In the genomic region with DNA sequence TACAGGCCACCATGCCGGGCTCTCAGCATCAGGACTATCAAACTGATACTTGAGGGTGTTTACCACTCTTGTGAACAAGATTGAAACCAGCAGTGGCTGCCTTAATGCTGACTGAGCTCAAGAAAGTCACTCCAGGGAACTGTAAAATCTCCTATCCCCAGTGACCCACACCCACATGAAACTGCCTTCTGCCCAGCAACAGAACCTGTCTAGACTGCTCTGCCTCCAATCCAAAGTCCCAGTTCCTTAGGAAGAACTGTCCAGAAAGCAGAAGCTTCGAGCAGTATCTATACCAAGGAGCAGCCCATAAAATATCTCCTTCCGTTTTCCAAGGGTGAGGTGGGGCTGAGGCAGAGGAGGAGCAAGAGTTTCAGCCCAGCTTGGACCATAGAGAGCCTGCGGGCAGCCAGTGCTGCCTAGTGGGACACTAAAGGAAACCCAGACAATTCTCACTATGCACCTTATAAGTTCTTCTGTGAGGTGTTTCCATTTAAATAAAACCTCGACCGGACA, we compare ENCODE assay signal across 8 mouse cellular contexts. TPM values are rescaled to one million over a fixed set of nuclear protein-coding genes. Genes with fewer than 3 reads are reported as not detected.
A peak's percentile ranks its signal among the peaks of the same experiment; 100 is the strongest.
DNase-seq lines count a peak whose midpoint lies in the region; ATAC-seq and TF ChIP-seq lines count a peak whose summit lies in the region.
"Not testable (repeated sequence)": the region's sequence is repeated elsewhere in the genome, so short reads cannot be mapped to it uniquely, and the experiment has no call there.

No protein-coding gene starts in this region.

- in situ Hi-C loops in CH12.LX (cut with MboI; ENCODE audit: low pct_ligation_motif_present, low pct_unique_long_range_greater_than_20kb, low sequenced_read_pairs), result not testable (repeated sequence)

- H3K4me1 ChIP-seq in CH12.LX (ENCODE audit: control insufficient read depth in 1 of 2, insufficient read depth in 2 of 2), result peaks cover 4 to 32% of the 10 kb centered on the region in 2 experiments
- H3K4me1 ChIP-seq in cortical plate, adult 2 months (ENCODE audit: control insufficient read depth, insufficient read depth, low read length); stomach, postnatal 0 days (replicated peaks; ENCODE audit: control insufficient read depth, insufficient read depth): not testable (repeated sequence)
- H3K4me1 ChIP-seq in hindbrain, embryonic 12.5 days, result peaks cover 13% of the 10 kb centered on the region

- H3K36me3 ChIP-seq in CH12.LX (replicated peaks in 1 of 2; ENCODE audit: control insufficient read depth in 1 of 2, insufficient read depth in 1 of 2, low read length in 1 of 2), result peaks cover 14 to 28% of the 10 kb centered on the region in 2 experiments
- peaks cover 11% of the 10 kb centered on the region for H3K36me3 ChIP-seq in hindbrain, embryonic 12.5 days
- H3K36me3 ChIP-seq in stomach, postnatal 0 days (ENCODE audit: control insufficient read depth, insufficient read depth, low read length), result not testable (repeated sequence)

- peak; percentile 6 for DNase-seq in CH12.LX (ENCODE audit: extremely low read depth)
- DNase-seq in gastrocnemius, adult 18-20 months (ENCODE audit: low spot score), result peak; percentile 20
- peak; percentile 56 for DNase-seq in kidney, postnatal 14 days
- peak; percentile 41 to 42 for DNase-seq in lung, adult 18-20 months
- peak; percentile 51 to 58 for DNase-seq in monocyte, adult 2 months (ENCODE audit: low read depth in 1 of 2, low spot score in 2 of 2)
- not testable (repeated sequence) for DNase-seq in stomach, postnatal 0 days (ENCODE audit: low spot score)

- H3K27me3 ChIP-seq in CH12.LX (replicated peaks); hindbrain, embryonic 12.5 days; stomach, postnatal 0 days (ENCODE audit: control insufficient read depth, insufficient read depth, low read length): not testable (repeated sequence)

- peak overlapping the region; percentile 59 to 81 (median 64) for H3K4me3 ChIP-seq in CH12.LX (replicated peaks in 1 of 3; ENCODE audit: low read depth in 2 of 3, low read length in 2 of 3, poor library complexity in 1 of 3)
- H3K4me3 ChIP-seq in cortical plate, adult 2 months (ENCODE audit: insufficient read depth, low read length), result peak overlapping the region; percentile 83; the same call in 1 of the 2 replicates
- peak overlapping the region; percentile 57 for H3K4me3 ChIP-seq in hindbrain, embryonic 12.5 days
- H3K4me3 ChIP-seq in stomach, postnatal 0 days (ENCODE audit: low read depth, low read length), result peak overlapping the region; percentile 74

- not testable (repeated sequence) for H3K9me3 ChIP-seq in CH12.LX (replicated peaks; ENCODE audit: low read length); hindbrain, embryonic 12.5 days (replicated peaks); stomach, postnatal 0 days (ENCODE audit: control insufficient read depth, low read length)

- not testable (repeated sequence) for TF ChIP-seq POLR2A in CH12.LX (IDR thresholded peaks at IDR 0.05; ENCODE audit: low read depth, low read length); cortical plate, adult 2 months (IDR thresholded peaks at IDR 0.05; ENCODE audit: extremely low read depth, insufficient read depth, low read length)

- TF ChIP-seq RAD21 in CH12.LX (IDR thresholded peaks at IDR 0.05; ENCODE audit: low read depth, low read length), result not testable (repeated sequence)

- 19% methylated on average over 6 of the region's 6 CpGs for WGBS in hindbrain, embryonic 12.5 days
- 9% methylated on average over 4 of the region's 6 CpGs for WGBS in stomach, postnatal 0 days

- H3K9ac ChIP-seq in CH12.LX (ENCODE audit: insufficient read depth, low read depth), result peak overlapping the region; percentile 65
- peak overlapping the region; percentile 78 for H3K9ac ChIP-seq in hindbrain, embryonic 12.5 days
- peak overlapping the region; percentile 78 for H3K9ac ChIP-seq in stomach, postnatal 0 days (ENCODE audit: low read length)

- peak overlapping the region; percentile 91 for H3K4me2 ChIP-seq in CH12.LX (ENCODE audit: insufficient read depth, low read depth, poor library complexity, severe bottlenecking)
- H3K4me2 ChIP-seq in hindbrain, embryonic 12.5 days (replicated peaks), result peak overlapping the region; percentile 70
- peak overlapping the region; percentile 68 for H3K4me2 ChIP-seq in stomach, postnatal 0 days (replicated peaks; ENCODE audit: low read depth)

- dilution Hi-C loops in CH12.LX (cut with MboI; ENCODE audit: extremely low pct_ligation_motif_present, extremely low pct_unique_long_range_greater_than_20kb, low sequenced_read_pairs), result not testable (repeated sequence)

- ATAC-seq in hindbrain, embryonic 12.5 days (ENCODE audit: low FRiP score), result peak; percentile 86
- peak; percentile 71 for ATAC-seq in stomach, postnatal 0 days (ENCODE audit: low FRiP score, low TSS enrichment)

- not testable (repeated sequence) for TF ChIP-seq EP300 in CH12.LX (IDR thresholded peaks at IDR 0.05; ENCODE audit: low read length); stomach, postnatal 0 days (optimal IDR thresholded peaks at IDR 0.05)

- not testable (repeated sequence) for H3K27ac ChIP-seq in CH12.LX (ENCODE audit: insufficient read depth, low read depth); cortical plate, adult 2 months (ENCODE audit: insufficient read depth, low read length); hindbrain, embryonic 12.5 days
- peak overlapping the region; percentile 89 for H3K27ac ChIP-seq in stomach, postnatal 0 days (replicated peaks)

- not testable (repeated sequence) for TF ChIP-seq CTCF in CH12.LX (conservative IDR thresholded peaks at IDR 0.05 in 1 of 2, IDR thresholded peaks at IDR 0.05 in 1 of 2; ENCODE audit: low read depth in 2 of 2, low read length in 2 of 2); cortical plate, adult 2 months (IDR thresholded peaks at IDR 0.05; ENCODE audit: extremely low read depth, insufficient read depth, low read length); stomach, postnatal 0 days (IDR thresholded peaks at IDR 0.05; ENCODE audit: low read depth)

- H3K79me2 ChIP-seq in CH12.LX (replicated peaks; ENCODE audit: control insufficient read depth, extremely low read depth, insufficient read depth, poor library complexity, severe bottlenecking), result not testable (repeated sequence)

RNA-seq across cellular contexts. Expression of a gene that starts 0.6 kb away (rescaled TPM):
- total RNA-seq in CH12.LX (2012; rRNA removed) (28.9 and 44.9 TPM in 2 replicates), CH12.LX (2014; rRNA removed) (13.4 and 13.6 TPM in 2 replicates)
- 22.9 and 25.6 TPM in 2 replicates for polyA plus RNA-seq in CH12.LX (2012; ENCODE audit: insufficient read length, low read depth)
- polyA plus RNA-seq in cortical plate, adult 2 months (2012; rRNA removed), result 12.7 and 12.8 TPM in 2 replicates
- 10 to 100 TPM; 59.8 to 66.3 TPM for total RNA-seq in gastrocnemius, adult 18-20 months (2021)
- polyA plus RNA-seq in hindbrain, embryonic 12.5 days (2016; fragmentation: Nextera tagmentation; extraction: Ambion mirVana), result 62.3 and 62.4 TPM in 2 replicates
- polyA plus RNA-seq in stomach, postnatal 0 days (2015; fragmentation: Nextera tagmentation; extraction: Ambion mirVana), result 50.7 and 57.8 TPM in 2 replicates

RNA-seq across cellular contexts. Expression of a gene that starts 57.4 kb away (rescaled TPM):
- total RNA-seq in CH12.LX (2012; rRNA removed) (35.9 and 39.0 TPM in 2 replicates), CH12.LX (2014; rRNA removed) (23.4 and 25.5 TPM in 2 replicates)
- polyA plus RNA-seq in CH12.LX (2012; ENCODE audit: insufficient read length, low read depth), result 23.3 and 26.3 TPM in 2 replicates
- polyA plus RNA-seq in cortical plate, adult 2 months (2012; rRNA removed), result 3.4 and 3.5 TPM in 2 replicates
- 1 to 10 TPM; 4.8 to 5.5 TPM for total RNA-seq in gastrocnemius, adult 18-20 months (2021)
- 17.7 and 19.2 TPM in 2 replicates for polyA plus RNA-seq in hindbrain, embryonic 12.5 days (2016; fragmentation: Nextera tagmentation; extraction: Ambion mirVana)
- 3.4 and 4.4 TPM in 2 replicates for polyA plus RNA-seq in stomach, postnatal 0 days (2015; fragmentation: Nextera tagmentation; extraction: Ambion mirVana)
